Mouse (Mus musculus): ENCODE results near the gene Bcam. TPM values are rescaled to one million over a fixed set of nuclear protein-coding genes. Genes with fewer than 3 reads are reported as not detected.

Gene Bcam
- polyA plus RNA-seq, 1 experiment from 2014 or later: 24.6 TPM

- H3K9ac ChIP-seq (ENCODE audit: low read depth, low read length): no peak overlapping the region
- no peak for ATAC-seq
- no peaks in the 10 kb centered on the region for H3K4me1 ChIP-seq (ENCODE audit: control insufficient read depth, insufficient read depth, low read depth, low read length)
- 92% methylated on average over 12 of the region's 12 CpGs for WGBS
- H3K36me3 ChIP-seq (ENCODE audit: control insufficient read depth, insufficient read depth, low read length): peaks cover 46% of the 10 kb centered on the region
- H3K9me3 ChIP-seq (ENCODE audit: control insufficient read depth, low read length): peaks cover 2% of the 10 kb centered on the region
- no peak overlapping the region for H3K27ac ChIP-seq (ENCODE audit: low read depth, low read length)
- H3K27me3 ChIP-seq (replicated peaks; ENCODE audit: control insufficient read depth, insufficient read depth, low read length): no peaks in the 10 kb centered on the region
- no peak overlapping the region for H3K4me3 ChIP-seq (ENCODE audit: low read length)
- no peak overlapping the region for H3K4me2 ChIP-seq (ENCODE audit: low read length)
Measured at GRCm38 (mm10) chr7:19724167-19724566, 46.6 kb downstream of the Bcam start.

GRCm38 (mm10) chr7:19722754-19723195 lies 48.0 kb downstream of the Bcam start:
- no peaks in the 10 kb centered on the region for H3K27me3 ChIP-seq (replicated peaks; ENCODE audit: control insufficient read depth, insufficient read depth, low read length)
- peaks cover 43% of the 10 kb centered on the region for H3K36me3 ChIP-seq (ENCODE audit: control insufficient read depth, insufficient read depth, low read length)
- no peak overlapping the region for H3K4me3 ChIP-seq (ENCODE audit: low read length)
- ATAC-seq: no peak
- WGBS: 90% methylated on average over 6 of the region's 6 CpGs
- H3K9me3 ChIP-seq (ENCODE audit: control insufficient read depth, low read length): peaks cover 2% of the 10 kb centered on the region
- no peak overlapping the region for H3K4me2 ChIP-seq (ENCODE audit: low read length)
- no peak overlapping the region for H3K9ac ChIP-seq (ENCODE audit: low read depth, low read length)
- H3K27ac ChIP-seq (ENCODE audit: low read depth, low read length): no peak overlapping the region
- no peaks in the 10 kb centered on the region for H3K4me1 ChIP-seq (ENCODE audit: control insufficient read depth, insufficient read depth, low read depth, low read length)

GRCm38 (mm10) chr7:19719200-19719599 lies 51.6 kb downstream of the Bcam start:
- H3K27me3 ChIP-seq (replicated peaks; ENCODE audit: control insufficient read depth, insufficient read depth, low read length): no peaks in the 10 kb centered on the region
- no peak overlapping the region for H3K9ac ChIP-seq (ENCODE audit: low read depth, low read length)
- H3K36me3 ChIP-seq (ENCODE audit: control insufficient read depth, insufficient read depth, low read length): peaks cover 21% of the 10 kb centered on the region
- 85% methylated on average over 4 of the region's 4 CpGs for whole genome bisulfite sequencing
- no peak overlapping the region for H3K4me2 ChIP-seq (ENCODE audit: low read length)
- no peak for ATAC-seq
- peaks cover 9% of the 10 kb centered on the region for H3K4me1 ChIP-seq (ENCODE audit: control insufficient read depth, insufficient read depth, low read depth, low read length)
- no peak overlapping the region for H3K4me3 ChIP-seq (ENCODE audit: low read length)
- H3K27ac ChIP-seq (ENCODE audit: low read depth, low read length): no peak overlapping the region
- H3K9me3 ChIP-seq (ENCODE audit: control insufficient read depth, low read length): peaks cover 2% of the 10 kb centered on the region

GRCm38 (mm10) chr7:19718297-19718952 lies 52.4 kb downstream of the Bcam start:
- 96% methylated on average over 5 of the region's 5 CpGs for WGBS
- no peak overlapping the region for H3K4me2 ChIP-seq (ENCODE audit: low read length)
- no peak for ATAC-seq

GRCm38 (mm10) chr7:19717346-19717745 lies 53.5 kb downstream of the Bcam start:
- Histone ChIP-seq H3K9me3 (ENCODE audit: control insufficient read depth, low read length) (peaks cover 2% of the 10 kb centered on the region), H3K9ac (ENCODE audit: low read depth, low read length) (no peak overlapping the region), H3K4me1 (ENCODE audit: control insufficient read depth, insufficient read depth, low read depth, low read length) (peaks cover 16% of the 10 kb centered on the region), H3K4me2 (ENCODE audit: low read length) (no peak overlapping the region), H3K36me3 (ENCODE audit: control insufficient read depth, insufficient read depth, low read length) (peaks cover 8% of the 10 kb centered on the region), H3K4me3 (ENCODE audit: low read length) (no peak overlapping the region), H3K27ac (ENCODE audit: low read depth, low read length) (no peak overlapping the region), H3K27me3 (replicated peaks; ENCODE audit: control insufficient read depth, insufficient read depth, low read length) (no peaks in the 10 kb centered on the region)
- WGBS: 86% methylated on average over 4 of the region's 4 CpGs
- no peak for ATAC-seq

More at GRCm38 (mm10) chr7:19718297-19718952, 52.4 kb downstream of the Bcam start:
- no peak overlapping the region for H3K27ac ChIP-seq (ENCODE audit: low read depth, low read length)
- no peak overlapping the region for H3K9ac ChIP-seq (ENCODE audit: low read depth, low read length)
- H3K27me3 ChIP-seq (replicated peaks; ENCODE audit: control insufficient read depth, insufficient read depth, low read length): no peaks in the 10 kb centered on the region
- peaks cover 16% of the 10 kb centered on the region for H3K4me1 ChIP-seq (ENCODE audit: control insufficient read depth, insufficient read depth, low read depth, low read length)
- peaks cover 13% of the 10 kb centered on the region for H3K36me3 ChIP-seq (ENCODE audit: control insufficient read depth, insufficient read depth, low read length)
- no peak overlapping the region for H3K4me3 ChIP-seq (ENCODE audit: low read length)
- peaks cover 2% of the 10 kb centered on the region for H3K9me3 ChIP-seq (ENCODE audit: control insufficient read depth, low read length)

GRCm38 (mm10) chr7:19716822-19717221 lies 54.0 kb downstream of the Bcam start:
- Histone ChIP-seq H3K4me3 (ENCODE audit: low read length) (peak overlapping the region; percentile 6), H3K9me3 (ENCODE audit: control insufficient read depth, low read length) (peaks cover 2% of the 10 kb centered on the region), H3K27me3 (replicated peaks; ENCODE audit: control insufficient read depth, insufficient read depth, low read length) (no peaks in the 10 kb centered on the region), H3K4me1 (ENCODE audit: control insufficient read depth, insufficient read depth, low read depth, low read length) (peaks cover 16% of the 10 kb centered on the region), H3K9ac (ENCODE audit: low read depth, low read length) (no peak overlapping the region; the same call in 1 of the 2 replicates), H3K4me2 (ENCODE audit: low read length) (peak overlapping the region; percentile 70), H3K36me3 (ENCODE audit: control insufficient read depth, insufficient read depth, low read length) (peaks cover 8% of the 10 kb centered on the region), H3K27ac (ENCODE audit: low read depth, low read length) (peak overlapping the region; percentile 91)
- no peak for ATAC-seq
- 83% methylated on average over 2 of the region's 2 CpGs for WGBS

GRCm38 (mm10) chr7:19716055-19716682 lies 54.6 kb downstream of the Bcam start:
- Histone ChIP-seq H3K4me1 (ENCODE audit: control insufficient read depth, insufficient read depth, low read depth, low read length) (peaks cover 16% of the 10 kb centered on the region), H3K4me2 (ENCODE audit: low read length) (peak overlapping the region; percentile 70), H3K4me3 (ENCODE audit: low read length) (peak overlapping the region; percentile 42), H3K9ac (ENCODE audit: low read depth, low read length) (peak overlapping the region; percentile 56), H3K27me3 (replicated peaks; ENCODE audit: control insufficient read depth, insufficient read depth, low read length) (no peaks in the 10 kb centered on the region), H3K27ac (ENCODE audit: low read depth, low read length) (peak overlapping the region; percentile 91), H3K9me3 (ENCODE audit: control insufficient read depth, low read length) (peaks cover under 1% of the 10 kb centered on the region), H3K36me3 (ENCODE audit: control insufficient read depth, insufficient read depth, low read length) (peaks cover 3% of the 10 kb centered on the region)
- 5% methylated on average over 18 of the region's 18 CpGs for WGBS
- no peak for ATAC-seq

GRCm38 (mm10) chr7:19715239-19716054 lies 55.4 kb downstream of the Bcam start, which contains the start of gene Tomm40:
Tomm40 (minus strand) TSS chr7:19715438.
- ATAC-seq: peak; percentile 99

GRCm38 (mm10) chr7:19714836-19715235 lies 56.0 kb downstream of the Bcam start:
- Histone ChIP-seq H3K4me3 (ENCODE audit: low read length) (peak overlapping the region; percentile 75), H3K27me3 (replicated peaks; ENCODE audit: control insufficient read depth, insufficient read depth, low read length) (no peaks in the 10 kb centered on the region), H3K27ac (ENCODE audit: low read depth, low read length) (peak overlapping the region; percentile 71), H3K4me1 (ENCODE audit: control insufficient read depth, insufficient read depth, low read depth, low read length) (peaks cover 16% of the 10 kb centered on the region), H3K9me3 (ENCODE audit: control insufficient read depth, low read length) (no peaks in the 10 kb centered on the region), H3K36me3 (ENCODE audit: control insufficient read depth, insufficient read depth, low read length) (peaks cover 8% of the 10 kb centered on the region), H3K9ac (ENCODE audit: low read depth, low read length) (peak overlapping the region; percentile 84), H3K4me2 (ENCODE audit: low read length) (peak overlapping the region; percentile 74)
- under 1% methylated on average over 37 of the region's 39 CpGs for WGBS
- no peak for ATAC-seq

More at GRCm38 (mm10) chr7:19715239-19716054, 55.4 kb downstream of the Bcam start, which contains the start of gene Tomm40:
- peak within 1 kb of the TSS; percentile 91 for H3K27ac ChIP-seq (ENCODE audit: low read depth, low read length)
- peaks cover 16% of the 10 kb centered on the region for H3K4me1 ChIP-seq (ENCODE audit: control insufficient read depth, insufficient read depth, low read depth, low read length)
- H3K4me2 ChIP-seq (ENCODE audit: low read length): peak within 1 kb of the TSS; percentile 74
- peak within 1 kb of the TSS; percentile 75 for H3K4me3 ChIP-seq (ENCODE audit: low read length)
- peak within 1 kb of the TSS; percentile 84 for H3K9ac ChIP-seq (ENCODE audit: low read depth, low read length)
- no peaks in the 10 kb centered on the region for H3K27me3 ChIP-seq (replicated peaks; ENCODE audit: control insufficient read depth, insufficient read depth, low read length)
- peaks cover 5% of the 10 kb centered on the region for H3K36me3 ChIP-seq (ENCODE audit: control insufficient read depth, insufficient read depth, low read length)
- H3K9me3 ChIP-seq (ENCODE audit: control insufficient read depth, low read length): no peaks in the 10 kb centered on the region
- WGBS: under 1% methylated on average over 54 of the region's 59 CpGs

All from hindbrain, embryonic 16.5 days (tissue).